Mouse (Mus musculus) olfactory bulb, adult 2 months (tissue): ENCODE data around the gene Sorbs1. TPM values are rescaled to one million over a fixed set of nuclear protein-coding genes. Genes with fewer than 3 reads are reported as not detected.
A peak's percentile ranks its signal among the peaks of the same experiment; 100 is the strongest.

Experiments used
- H3K27ac ChIP-seq: fragments of 200-500 bp; 2 replicates; pipeline ENCODE4 v1.5.1; 2012; ENCODE audit warnings: low read depth, low read length; ENCODE audit not compliant: insufficient read depth
- H3K4me1 ChIP-seq: fragments of 200-500 bp; 2 replicates; pipeline ENCODE4 v1.6.1; 2012; ENCODE audit warnings: low read length; ENCODE audit not compliant: control insufficient read depth, insufficient read depth
- H3K4me3 ChIP-seq: fragments of 200-500 bp; 2 replicates; pipeline ENCODE4 v1.5.1; 2012; ENCODE audit warnings: mild to moderate bottlenecking, low read depth, low read length, moderate library complexity; ENCODE audit not compliant: insufficient read depth
- CTCF ChIP-seq: fragments of 200-500 bp; IDR thresholded peaks from 2 replicates; pipeline ENCODE4 v1.5.1; 2012; ENCODE audit warnings: low read depth, mild to moderate bottlenecking, low read length, moderate library complexity; ENCODE audit not compliant: insufficient read depth
- POLR2A ChIP-seq: fragments of 200-500 bp; IDR thresholded peaks from 2 replicates; pipeline ENCODE4 v1.6.1; 2012; ENCODE audit warnings: mild to moderate bottlenecking, low read depth, low read length, moderate library complexity; ENCODE audit not compliant: insufficient read depth
- WGBS: fragments of 180-500 bp; shearing (Covaris S2); methylation state at CpG from one replicate; pipeline ENCODE4 v1.1.7; 2018; 5-methylcytosine and 5-hydroxymethylcytosine counted together
- polyA plus RNA-seq: library from polyadenylated mRNA; stranded (reverse); fragments of >200 nt; gene quantifications from 2 replicates; pipeline ENCODE4 v1.2.4, GENCODE M21; 2012; ENCODE audit warnings: low replicate concordance; ENCODE audit not compliant: missing spikeins, insufficient read depth, insufficient read length

The Sorbs1 gene
- polyA plus RNA-seq, 1 experiment = not detected

GRCm38 (mm10) chr19:40380656-40381055 lies 132.9 kb downstream of the Sorbs1 start:
- 30% methylated on average over 3 of the region's 3 CpGs for WGBS
- peak overlapping the region; percentile 31; the same call in 1 of the 2 replicates for H3K27ac ChIP-seq
- H3K4me1 ChIP-seq = peaks cover 17% of the 10 kb centered on the region
- H3K4me3 ChIP-seq = no peak overlapping the region
- TF ChIP-seq CTCF = no peak
- TF ChIP-seq POLR2A = no peak

GRCm38 (mm10) chr19:40380005-40380404 lies 133.6 kb downstream of the Sorbs1 start:
- H3K4me1 ChIP-seq = peaks cover 17% of the 10 kb centered on the region
- TF ChIP-seq CTCF (no peak), POLR2A (no peak)
- H3K4me3 ChIP-seq = no peak overlapping the region
- 60% methylated on average over 6 of the region's 6 CpGs for WGBS
- no peak overlapping the region for H3K27ac ChIP-seq

- H3K27ac ChIP-seq = no peak overlapping the region
- TF ChIP-seq POLR2A (no peak), CTCF (no peak)
- H3K4me3 ChIP-seq = no peak overlapping the region
- peaks cover 17% of the 10 kb centered on the region for H3K4me1 ChIP-seq
- 86% methylated on average over 4 of the region's 4 CpGs for WGBS
These were observed 134.5 kb downstream of the Sorbs1 start for GRCm38 (mm10) chr19:40379081-40379480.

GRCm38 (mm10) chr19:40377632-40378031 lies 135.9 kb downstream of the Sorbs1 start:
- Histone ChIP-seq H3K27ac (peak overlapping the region; percentile 23), H3K4me3 (no peak overlapping the region), H3K4me1 (peaks cover 21% of the 10 kb centered on the region)
- TF ChIP-seq CTCF (no peak), POLR2A (no peak)
- WGBS = 26% methylated on average over 14 of the region's 14 CpGs

- Histone ChIP-seq H3K4me3 (no peak overlapping the region), H3K27ac (no peak overlapping the region), H3K4me1 (peaks cover 24% of the 10 kb centered on the region)
- 81% methylated on average over 21 of the region's 21 CpGs for WGBS
- TF ChIP-seq CTCF = no peak
- TF ChIP-seq POLR2A = no peak
These were observed 136.9 kb downstream of the Sorbs1 start for GRCm38 (mm10) chr19:40376566-40377281.

GRCm38 (mm10) chr19:40374720-40375119 lies 138.9 kb downstream of the Sorbs1 start:
- TF ChIP-seq CTCF (no peak), POLR2A (no peak)
- 97% methylated on average over 2 of the region's 2 CpGs for WGBS
- peaks cover 36% of the 10 kb centered on the region for H3K4me1 ChIP-seq

GRCm38 (mm10) chr19:40372679-40373078 lies 140.9 kb downstream of the Sorbs1 start:
- no peak for TF ChIP-seq CTCF
- Histone ChIP-seq H3K27ac (peak overlapping the region; percentile 81), H3K4me3 (no peak overlapping the region), H3K4me1 (peaks cover 39% of the 10 kb centered on the region)
- WGBS = 70% methylated on average over 5 of the region's 5 CpGs

More at GRCm38 (mm10) chr19:40374720-40375119, 138.9 kb downstream of the Sorbs1 start:
- H3K27ac ChIP-seq = no peak overlapping the region
- H3K4me3 ChIP-seq = no peak overlapping the region

GRCm38 (mm10) chr19:40371866-40372265 lies 141.7 kb downstream of the Sorbs1 start:
- peak overlapping the region; percentile 81 for H3K27ac ChIP-seq
- TF ChIP-seq CTCF (no peak), POLR2A (no peak)
- 25% methylated on average over 4 of the region's 4 CpGs for WGBS

GRCm38 (mm10) chr19:40369852-40370811 lies 143.4 kb downstream of the Sorbs1 start:
- H3K4me1 ChIP-seq = peaks cover 41% of the 10 kb centered on the region
- WGBS = 41% methylated on average over 18 of the region's 18 CpGs
- H3K4me3 ChIP-seq = no peak overlapping the region
- TF ChIP-seq POLR2A (no peak), CTCF (no peak)
- peak overlapping the region; percentile 95 for H3K27ac ChIP-seq

More at GRCm38 (mm10) chr19:40371866-40372265, 141.7 kb downstream of the Sorbs1 start:
- H3K4me1 ChIP-seq = peaks cover 36% of the 10 kb centered on the region
- H3K4me3 ChIP-seq = no peak overlapping the region
